Mouse (Mus musculus) E14TG2a.4 (cell line): ENCODE results near the gene Vegfa.

Experiments
- H3K27me3 ChIP-seq: 2 replicates; pipeline ENCODE4 v1.6.1; 2014; ENCODE audit warnings: low read length, control low read depth; ENCODE audit not compliant: insufficient read depth
- H3K36me3 ChIP-seq: 2 replicates; pipeline ENCODE4 v1.6.1; 2014; ENCODE audit warnings: low read length, control low read depth; ENCODE audit not compliant: insufficient read depth
- H3K4me1 ChIP-seq: replicated peaks from 2 replicates; pipeline ENCODE4 v1.6.1; 2014; ENCODE audit warnings: low read depth, low read length, control low read depth
- H3K4me3 ChIP-seq: replicated peaks from 2 replicates; pipeline ENCODE4 v1.5.1; 2014; ENCODE audit warnings: mild to moderate bottlenecking, low read length
- H3K9me3 ChIP-seq: 2 replicates; pipeline ENCODE4 v1.6.1; 2014; ENCODE audit warnings: low read length, control low read depth
- CTCF ChIP-seq: conservative IDR thresholded peaks from 2 replicates; pipeline ENCODE4 v1.5.1; 2014; ENCODE audit warnings: low read length
- NANOG ChIP-seq: IDR thresholded peaks from 2 replicates; pipeline ENCODE4 v1.6.1; 2014; ENCODE audit warnings: borderline replicate concordance, low read length, mixed read lengths
- POU5F1 ChIP-seq: IDR thresholded peaks from 2 replicates; pipeline ENCODE4 v1.6.1; 2014; ENCODE audit warnings: low read length, borderline replicate concordance

The Vegfa gene

GRCm38 (mm10) chr17:46032257-46032991, at the start of gene Vegfa:
TSS of gene Vegfa (minus strand) at chr17:46032369.
- H3K4me3 ChIP-seq: peak within 1 kb of the TSS; percentile 91
- peaks cover 66% of the 10 kb centered on the region for H3K27me3 ChIP-seq
- peaks cover 43% of the 10 kb centered on the region for H3K4me1 ChIP-seq
- TF ChIP-seq CTCF (peak; percentile 77), POU5F1 (no peak), NANOG (no peak)
- no peaks in the 10 kb centered on the region for H3K9me3 ChIP-seq
- H3K36me3 ChIP-seq: 0 out of 2 replicates have a peak, but pooled peaks cover under 1% of the 10 kb centered on the region

- no peaks in the 10 kb centered on the region for H3K36me3 ChIP-seq
- peak overlapping the region; percentile 41 for H3K4me3 ChIP-seq
- H3K9me3 ChIP-seq: peaks cover 6% of the 10 kb centered on the region
- H3K4me1 ChIP-seq: peaks cover 62% of the 10 kb centered on the region
- no peak for TF ChIP-seq POU5F1
- H3K27me3 ChIP-seq: peaks cover 10% of the 10 kb centered on the region; the same call in 1 of the 2 replicates
Measured at GRCm38 (mm10) chr17:46081657-46082056, 49.5 kb upstream of the Vegfa start.

GRCm38 (mm10) chr17:46081042-46081441, 48.9 kb upstream of the Vegfa start:
- peaks cover 57% of the 10 kb centered on the region for H3K4me1 ChIP-seq

GRCm38 (mm10) chr17:46080388-46080787, 48.2 kb upstream of the Vegfa start:
- peaks cover 6% of the 10 kb centered on the region for H3K9me3 ChIP-seq
- no peak for TF ChIP-seq POU5F1
- peak; percentile 80 for TF ChIP-seq NANOG
- TF ChIP-seq CTCF: no peak
- H3K4me1 ChIP-seq: peaks cover 64% of the 10 kb centered on the region
- no peak overlapping the region for H3K4me3 ChIP-seq
- H3K27me3 ChIP-seq: peaks cover 7% of the 10 kb centered on the region; the same call in 1 of the 2 replicates
- no peaks in the 10 kb centered on the region for H3K36me3 ChIP-seq

More at GRCm38 (mm10) chr17:46081042-46081441, 48.9 kb upstream of the Vegfa start:
- H3K36me3 ChIP-seq: no peaks in the 10 kb centered on the region
- peaks cover 6% of the 10 kb centered on the region for H3K9me3 ChIP-seq
- no peak for TF ChIP-seq NANOG
- TF ChIP-seq CTCF: no peak
- no peak for TF ChIP-seq POU5F1
- H3K4me3 ChIP-seq: peak overlapping the region; percentile 41
- H3K27me3 ChIP-seq: peaks cover 7% of the 10 kb centered on the region; the same call in 1 of the 2 replicates

GRCm38 (mm10) chr17:46079037-46079436, 46.9 kb upstream of the Vegfa start:
- peaks cover under 1% of the 10 kb centered on the region; the same call in 1 of the 2 replicates for H3K27me3 ChIP-seq
- no peak overlapping the region for H3K4me3 ChIP-seq
- peaks cover 6% of the 10 kb centered on the region for H3K9me3 ChIP-seq
- no peak for TF ChIP-seq NANOG
- no peak for TF ChIP-seq POU5F1
- peak; percentile 56 for TF ChIP-seq CTCF
- H3K4me1 ChIP-seq: peaks cover 63% of the 10 kb centered on the region
- no peaks in the 10 kb centered on the region for H3K36me3 ChIP-seq

- Histone ChIP-seq H3K4me3 (no peak overlapping the region), H3K36me3 (no peaks in the 10 kb centered on the region), H3K4me1 (peaks cover 61% of the 10 kb centered on the region), H3K27me3 (no peaks in the 10 kb centered on the region), H3K9me3 (peaks cover 6% of the 10 kb centered on the region)
- TF ChIP-seq POU5F1: no peak
- TF ChIP-seq CTCF: no peak
- TF ChIP-seq NANOG: no peak
Measured at GRCm38 (mm10) chr17:46077921-46078534, 45.9 kb upstream of the Vegfa start.

- Histone ChIP-seq H3K4me1 (peaks cover 53% of the 10 kb centered on the region), H3K9me3 (peaks cover 6% of the 10 kb centered on the region), H3K36me3 (no peaks in the 10 kb centered on the region), H3K27me3 (no peaks in the 10 kb centered on the region; the same call in 1 of the 2 replicates), H3K4me3 (no peak overlapping the region)
- TF ChIP-seq POU5F1: no peak
- TF ChIP-seq NANOG: no peak
- TF ChIP-seq CTCF: no peak
Measured at GRCm38 (mm10) chr17:46076260-46076551, 44.0 kb upstream of the Vegfa start.

- Histone ChIP-seq H3K4me3 (no peak overlapping the region), H3K9me3 (peaks cover 6% of the 10 kb centered on the region), H3K4me1 (peaks cover 48% of the 10 kb centered on the region), H3K27me3 (no peaks in the 10 kb centered on the region; the same call in 1 of the 2 replicates), H3K36me3 (no peaks in the 10 kb centered on the region)
- no peak for TF ChIP-seq CTCF
- TF ChIP-seq POU5F1: no peak
- no peak for TF ChIP-seq NANOG
Measured at GRCm38 (mm10) chr17:46075551-46076259, 43.5 kb upstream of the Vegfa start.
